Mouse (Mus musculus): ENCODE measurements around the gene Nol10.

DNA sequence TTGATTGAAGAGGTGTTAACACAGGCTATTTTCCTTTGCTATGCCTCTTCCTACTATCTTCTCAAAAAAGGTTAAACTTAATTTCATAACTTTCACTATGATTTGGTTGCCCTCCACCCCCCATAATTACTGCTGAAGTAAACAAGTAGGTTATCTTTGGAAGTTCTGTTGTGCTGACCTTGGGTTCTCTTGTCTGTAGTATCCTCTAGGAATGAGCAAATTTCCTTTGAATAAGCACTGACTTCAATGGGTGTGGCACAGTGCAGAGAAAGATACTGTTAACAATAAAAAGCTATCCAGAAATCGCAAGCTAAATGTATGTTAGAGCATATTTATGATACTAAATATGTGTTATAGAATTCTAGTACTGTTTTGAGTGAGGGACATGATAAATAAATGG is 53.2 kb downstream of the Nol10 start:
- TF ChIP-seq CTCF (IDR thresholded peaks at IDR 0.05; ENCODE audit: borderline replicate concordance, extremely low read depth, insufficient read depth, insufficient read length) (no peak), POLR2A (IDR thresholded peaks at IDR 0.05; ENCODE audit: borderline replicate concordance, extremely low read depth, insufficient read depth, insufficient read length, poor library complexity, severe bottlenecking) (no peak)
